ENCODE assay signal across 18 mouse cellular contexts in the genomic region with DNA sequence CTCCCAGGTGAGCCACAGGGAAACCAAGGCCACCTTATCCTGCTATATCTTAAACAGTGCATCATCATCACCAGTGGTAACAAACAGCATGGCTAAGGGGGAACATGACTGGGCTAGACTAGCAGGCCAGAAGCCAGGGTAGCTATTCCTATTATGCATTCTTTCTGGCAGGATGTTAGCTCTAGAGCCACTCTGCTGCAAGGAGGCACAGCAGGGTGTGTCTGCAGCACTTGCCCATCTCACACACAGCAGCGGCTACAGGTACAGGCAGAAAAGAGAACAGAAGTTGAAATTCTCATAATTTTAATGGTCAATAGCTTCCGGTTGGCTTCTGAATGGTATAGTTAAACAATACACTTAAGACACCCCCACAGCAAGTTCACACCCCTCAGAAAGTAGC. TPM values are rescaled to one million over a fixed set of nuclear protein-coding genes. Genes with fewer than 3 reads are reported as not detected.
DNase-seq lines count a peak whose midpoint lies in the region; ATAC-seq and TF ChIP-seq lines count a peak whose summit lies in the region.
"Had no signal": no experiment of that assay in that cellular context is flagged by ENCODE, and none has a peak within 500 bp of the region (broad histone marks: within the 10 kb centered on the region; RNA-seq: fewer than 3 reads in every experiment).

No protein-coding gene starts in this region.

- no peak for TF ChIP-seq EP300 in heart, postnatal 0 days (IDR thresholded peaks at IDR 0.05; ENCODE audit: low read depth)
- no peak for TF ChIP-seq EP300 in ES-Bruce4 (IDR thresholded peaks at IDR 0.05; ENCODE audit: insufficient read depth, low read depth, low read length)

- H3K4me2 ChIP-seq in heart, embryonic 11.5 days = no peak overlapping the region
- no peak overlapping the region for H3K4me2 ChIP-seq in heart, postnatal 0 days (ENCODE audit: low read depth, low read length)
- H3K4me2 ChIP-seq: embryonic facial prominence, embryonic 12.5 days; forebrain, embryonic 12.5 days; hindbrain, embryonic 14.5 days; intestine, embryonic 15.5 days had no signal

- no peaks in the 10 kb centered on the region for H3K9me3 ChIP-seq in heart, embryonic 11.5 days (replicated peaks; ENCODE audit: control insufficient read depth, low read length)
- H3K9me3 ChIP-seq in heart, postnatal 0 days (replicated peaks; ENCODE audit: control insufficient read depth, low read length) = no peaks in the 10 kb centered on the region
- no peaks in the 10 kb centered on the region for H3K9me3 ChIP-seq in ES-Bruce4 (replicated peaks; ENCODE audit: control insufficient read depth, insufficient read depth, low read length, poor library complexity, severe bottlenecking)
- H3K9me3 ChIP-seq: embryonic facial prominence, embryonic 12.5 days; forebrain, embryonic 12.5 days; hindbrain, embryonic 10.5 days; intestine, embryonic 15.5 days had no signal

- H3K9ac ChIP-seq in heart, embryonic 11.5 days (ENCODE audit: low read depth, low read length) = no peak overlapping the region
- H3K9ac ChIP-seq in heart, postnatal 0 days (replicated peaks; ENCODE audit: low read depth, low read length) = no peak overlapping the region
- no peak overlapping the region for H3K9ac ChIP-seq in ES-Bruce4 (ENCODE audit: low read depth, poor library complexity, severe bottlenecking)
- H3K9ac ChIP-seq: embryonic facial prominence, embryonic 12.5 days; forebrain, embryonic 12.5 days; hindbrain, embryonic 14.5 days; intestine, embryonic 15.5 days had no signal

- no peaks in the 10 kb centered on the region for H3K27me3 ChIP-seq in heart, embryonic 11.5 days (ENCODE audit: control insufficient read depth, insufficient read depth, low read length)
- H3K27me3 ChIP-seq in heart, postnatal 0 days (ENCODE audit: control insufficient read depth, insufficient read depth, low read length) = no peaks in the 10 kb centered on the region
- no peaks in the 10 kb centered on the region for H3K27me3 ChIP-seq in ES-Bruce4 (ENCODE audit: control insufficient read depth, insufficient read depth, low read length, poor library complexity, severe bottlenecking)
- H3K27me3 ChIP-seq: embryonic facial prominence, embryonic 12.5 days; forebrain, embryonic 12.5 days; intestine, embryonic 15.5 days; Patski had no signal

- intact Hi-C loops in heart, postnatal 10 days (cut with DNase I) = no loop called here

- no peak overlapping the region for H3K4me3 ChIP-seq in heart, embryonic 11.5 days (ENCODE audit: low read depth, low read length)
- H3K4me3 ChIP-seq in heart, postnatal 0 days (ENCODE audit: low read depth, low read length) = no peak overlapping the region
- H3K4me3 ChIP-seq in ES-Bruce4 (ENCODE audit: low read depth, low read length) = no peak overlapping the region
- H3K4me3 ChIP-seq: embryonic facial prominence, embryonic 12.5 days; forebrain, embryonic 12.5 days; hindbrain, embryonic 10.5 days; intestine, embryonic 15.5 days had no signal

- peak; percentile 45 to 62 for DNase-seq in cerebellum, postnatal 25 days
- DNase-seq in cerebellum, adult 9-11 months = no peak
- no peak for DNase-seq in heart, adult 11 months
- DNase-seq in heart, postnatal 0 days (ENCODE audit: low spot score) = no peak
- no peak for DNase-seq in heart, postnatal 10 days
- no peak for DNase-seq in T-cell, adult 2 months (ENCODE audit: low spot score)
- DNase-seq: adrenal gland, adult 8-10 months; gastrocnemius, postnatal 14 days; kidney, adult 18-20 months had no signal

- TF ChIP-seq CTCF in heart, postnatal 0 days (IDR thresholded peaks at IDR 0.05; ENCODE audit: low read depth) = no peak
- TF ChIP-seq CTCF in ES-Bruce4 (IDR thresholded peaks at IDR 0.05; ENCODE audit: low read depth, low read length) = no peak

- WGBS in heart, embryonic 11.5 days (ENCODE audit: insufficient replicate concordance) = 89% methylated on average over 2 of the region's 2 CpGs
- WGBS in heart, postnatal 0 days = 87% methylated on average over 2 of the region's 2 CpGs

- no peak for TF ChIP-seq POLR2A in ES-Bruce4 (IDR thresholded peaks at IDR 0.05; ENCODE audit: insufficient read depth, low read length)

- H3K36me3 ChIP-seq in heart, embryonic 11.5 days (ENCODE audit: control insufficient read depth, insufficient read depth, low read length) = peaks cover 25% of the 10 kb centered on the region
- H3K36me3 ChIP-seq in heart, postnatal 0 days (replicated peaks; ENCODE audit: control insufficient read depth, insufficient read depth, low read length) = peaks cover 40% of the 10 kb centered on the region
- peaks cover 30% of the 10 kb centered on the region for H3K36me3 ChIP-seq in ES-Bruce4 (ENCODE audit: control insufficient read depth, insufficient read depth, low read length, poor library complexity, severe bottlenecking)

- no peak for ATAC-seq in heart, embryonic 11.5 days (replicated peaks; ENCODE audit: insufficient number of reproducible peaks, low FRiP score, low TSS enrichment)
- ATAC-seq in heart, postnatal 0 days (ENCODE audit: insufficient read depth, low read depth) = no peak
- ATAC-seq: forebrain, embryonic 16.5 days; intestine, embryonic 15.5 days; Patski had no signal

- H3K4me1 ChIP-seq in heart, embryonic 11.5 days (ENCODE audit: control insufficient read depth, insufficient read depth, low read length) = peaks cover 35% of the 10 kb centered on the region
- H3K4me1 ChIP-seq in heart, postnatal 0 days (ENCODE audit: control insufficient read depth, insufficient read depth) = peaks cover 32% of the 10 kb centered on the region
- H3K4me1 ChIP-seq in ES-Bruce4 (ENCODE audit: control insufficient read depth, insufficient read depth, low read length) = no peaks in the 10 kb centered on the region
- H3K4me1 ChIP-seq: forebrain, embryonic 12.5 days had no signal

- peak overlapping the region; percentile 50; the same call in 1 of the 2 replicates for H3K27ac ChIP-seq in heart, embryonic 11.5 days (ENCODE audit: low read depth, low read length)
- H3K27ac ChIP-seq in heart, postnatal 0 days (ENCODE audit: low read depth) = 0 out of 2 replicates have a peak overlapping the region, but pooled peaks have one; percentile 4
- H3K27ac ChIP-seq in ES-Bruce4 (ENCODE audit: insufficient read depth, low read length) = peak overlapping the region; percentile 79
- H3K27ac ChIP-seq: embryonic facial prominence, embryonic 12.5 days; forebrain, embryonic 12.5 days; hindbrain, embryonic 10.5 days; hindbrain, embryonic 14.5 days; intestine, embryonic 15.5 days had no signal

RNA-seq across cellular contexts. Expression of a gene that starts 14.9 kb away (rescaled TPM):
- polyA plus RNA-seq in heart, embryonic 11.5 days (2014; fragmentation: Nextera tagmentation; extraction: Ambion mirVana) = 68.1 and 68.4 TPM in 2 replicates
- 45.2 and 54.8 TPM in 2 replicates for total RNA-seq in heart, postnatal 0 days (2014; rRNA removed; ENCODE audit: low replicate concordance)
- 56.2 and 58.6 TPM in 2 replicates for polyA plus RNA-seq in heart, postnatal 0 days (2015; fragmentation: Nextera tagmentation; extraction: Ambion mirVana)
- 10 to 100 TPM; 37.2 to 38.3 TPM for total RNA-seq in heart, postnatal 10 days (2021)
- polyA plus RNA-seq in ES-Bruce4 (2011; ENCODE audit: insufficient read depth, insufficient read length, low read depth, missing spikeins) = 46.6 and 54.0 TPM in 2 replicates

RNA-seq across cellular contexts. Expression of a gene that starts 33.7 kb away (rescaled TPM):
- 31.8 and 33.9 TPM in 2 replicates for polyA plus RNA-seq in heart, embryonic 11.5 days (2014; fragmentation: Nextera tagmentation; extraction: Ambion mirVana)
- 20.7 and 28.4 TPM in 2 replicates for total RNA-seq in heart, postnatal 0 days (2014; rRNA removed; ENCODE audit: low replicate concordance)
- 22.9 and 27.8 TPM in 2 replicates for polyA plus RNA-seq in heart, postnatal 0 days (2015; fragmentation: Nextera tagmentation; extraction: Ambion mirVana)
- 10 to 100 TPM; 18.9 to 21.1 TPM for total RNA-seq in heart, postnatal 10 days (2021)
- 20.9 and 24.0 TPM in 2 replicates for polyA plus RNA-seq in ES-Bruce4 (2011; ENCODE audit: insufficient read depth, insufficient read length, low read depth, missing spikeins)

RNA-seq across cellular contexts. Expression of a gene that starts 50.4 kb away (rescaled TPM):
- 20.2 and 23.9 TPM in 2 replicates for polyA plus RNA-seq in heart, embryonic 11.5 days (2014; fragmentation: Nextera tagmentation; extraction: Ambion mirVana)
- total RNA-seq in heart, postnatal 0 days (2014; rRNA removed; ENCODE audit: low replicate concordance) = 25.2 and 32.1 TPM in 2 replicates
- polyA plus RNA-seq in heart, postnatal 0 days (2015; fragmentation: Nextera tagmentation; extraction: Ambion mirVana) = 11.2 and 13.1 TPM in 2 replicates
- 10 to 100 TPM; 18.1 to 24.2 TPM for total RNA-seq in heart, postnatal 10 days (2021)
- polyA plus RNA-seq in ES-Bruce4 (2011; ENCODE audit: insufficient read depth, insufficient read length, low read depth, missing spikeins) = 20.5 and 21.6 TPM in 2 replicates

RNA-seq across cellular contexts. Expression of a gene that starts 52.6 kb away (rescaled TPM):
- 36.4 and 44.4 TPM in 2 replicates for polyA plus RNA-seq in heart, embryonic 11.5 days (2014; fragmentation: Nextera tagmentation; extraction: Ambion mirVana)
- 34.6 and 77.7 TPM in 2 replicates for total RNA-seq in heart, postnatal 0 days (2014; rRNA removed; ENCODE audit: low replicate concordance)
- 25.2 and 26.7 TPM in 2 replicates for polyA plus RNA-seq in heart, postnatal 0 days (2015; fragmentation: Nextera tagmentation; extraction: Ambion mirVana)
- total RNA-seq in heart, postnatal 10 days (2021) = 10 to 100 TPM; 19.9 to 22.4 TPM
- 99.2 and 113 TPM in 2 replicates for polyA plus RNA-seq in ES-Bruce4 (2011; ENCODE audit: insufficient read depth, insufficient read length, low read depth, missing spikeins)

Comparison
In these comparisons a context has a peak if more than half of its experiments do, and no peak if none do; other contexts are left out.
1. DNase-seq: peak in cerebellum, postnatal 25 days (2 of 2); none in cerebellum, adult 9-11 months (single experiment), heart, adult 11 months (single experiment), heart, postnatal 0 days (single experiment), heart, postnatal 10 days (0 of 2) and T-cell, adult 2 months (single experiment).
2. H3K27ac ChIP-seq: peak in every context shown above with its lines; median percentile 79 in ES-Bruce4; 50 in heart, embryonic 11.5 days; 4 in heart, postnatal 0 days.